Mouse (Mus musculus): Measurements from ENCODE around the gene Tbc1d4.

Tbc1d4 gene

DNA sequence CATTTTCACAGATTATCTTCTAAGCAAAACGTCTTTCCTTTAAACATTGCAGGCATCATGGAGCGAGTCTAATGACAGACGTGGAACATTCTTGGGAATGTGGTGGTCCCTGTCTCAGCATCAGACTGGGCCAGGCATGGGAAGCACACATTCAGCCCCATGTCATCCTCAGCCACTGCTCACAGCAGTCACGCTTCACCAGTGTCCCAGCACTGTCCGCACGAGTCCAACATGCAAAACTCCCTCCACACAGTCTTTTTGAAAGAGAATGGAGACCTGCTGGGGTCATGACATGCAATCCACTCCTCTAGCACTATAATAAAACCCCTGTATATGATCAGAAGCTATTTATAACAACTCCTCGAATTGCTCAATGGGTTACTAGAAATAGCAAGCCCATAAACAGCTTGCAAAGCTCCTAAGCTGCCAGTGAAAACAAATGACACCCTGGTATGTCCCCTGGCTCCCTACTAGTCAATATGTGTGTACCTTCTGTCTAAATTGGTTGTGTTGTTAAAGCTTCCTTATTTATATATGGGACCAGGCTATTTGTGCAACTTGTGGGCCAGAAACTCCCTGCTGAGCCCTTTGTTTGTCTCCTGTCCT lies 76.8 kb downstream of the Tbc1d4 start:
- no peak for DNase-seq (ENCODE audit: low spot score in 2 of 2)

DNA sequence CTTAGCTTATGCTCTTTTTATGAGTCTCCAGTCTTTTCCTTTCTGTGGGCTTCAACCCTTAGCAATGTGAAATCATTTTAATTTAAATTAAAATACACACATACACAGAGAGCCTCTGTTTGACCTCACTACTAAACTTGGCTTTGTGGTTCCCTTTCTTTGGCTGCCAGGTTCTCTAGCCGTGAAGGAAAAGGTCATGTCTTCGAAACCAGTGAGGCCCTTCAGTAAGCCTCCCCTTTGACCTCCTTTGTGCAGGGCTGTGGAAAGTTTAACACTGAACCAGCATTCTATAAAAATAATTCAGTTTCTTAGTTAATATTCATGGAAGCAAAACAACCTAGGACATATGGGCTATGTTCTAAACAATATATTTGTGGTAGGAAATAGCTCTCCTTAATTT lies 78.5 kb downstream of the Tbc1d4 start:
- DNase-seq (ENCODE audit: low spot score in 2 of 2), result no peak

DNA sequence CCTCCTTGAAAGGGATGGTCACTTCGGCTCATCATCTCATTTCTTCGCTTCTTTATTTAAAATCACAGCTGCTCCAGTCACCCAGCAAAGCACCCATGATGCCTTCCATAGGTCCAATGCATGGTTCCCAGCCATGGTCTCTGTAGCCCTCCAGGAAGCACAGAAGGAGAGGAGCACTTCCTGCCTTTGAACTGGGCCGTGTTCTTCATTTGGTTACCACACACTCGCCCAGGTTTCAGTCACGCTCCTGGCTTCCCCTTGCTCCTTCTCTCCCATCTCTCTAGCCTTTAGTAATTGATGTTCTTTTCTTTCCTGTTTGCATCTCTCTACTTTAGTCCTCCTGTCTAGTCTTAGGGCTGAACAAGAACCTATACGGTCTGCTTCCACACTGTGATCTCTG lies 79.8 kb downstream of the Tbc1d4 start:
- DNase-seq (ENCODE audit: low spot score in 2 of 2), result no peak

DNA sequence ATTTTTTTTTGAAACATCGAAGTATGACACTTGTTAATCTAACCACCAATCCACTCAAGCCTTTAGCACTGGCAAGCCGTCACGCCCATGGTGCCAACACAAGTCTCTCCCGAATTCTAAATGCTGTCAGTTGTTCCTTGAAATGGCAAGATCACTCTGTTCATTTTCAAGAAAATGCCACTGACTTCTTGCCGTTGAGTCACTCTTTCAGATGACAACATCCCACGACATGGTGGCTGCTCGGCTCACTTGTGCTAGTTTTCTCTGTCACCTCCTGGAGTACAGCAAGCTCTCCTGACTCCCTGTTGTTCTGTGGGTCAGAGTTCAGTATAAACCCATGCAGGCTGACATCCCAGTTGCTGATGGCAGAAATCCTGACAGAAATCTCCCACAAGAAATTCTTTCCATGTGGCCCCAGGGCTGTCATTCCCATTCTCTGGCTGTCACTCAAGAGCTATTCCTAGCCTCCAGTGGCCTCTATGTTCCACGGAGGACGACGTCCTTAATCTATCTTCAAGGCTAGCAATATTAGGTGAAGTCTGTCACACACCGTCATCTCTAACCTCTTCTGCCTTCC lies 81.5 kb downstream of the Tbc1d4 start:
- DNase-seq (ENCODE audit: low spot score in 2 of 2), result no peak

DNA sequence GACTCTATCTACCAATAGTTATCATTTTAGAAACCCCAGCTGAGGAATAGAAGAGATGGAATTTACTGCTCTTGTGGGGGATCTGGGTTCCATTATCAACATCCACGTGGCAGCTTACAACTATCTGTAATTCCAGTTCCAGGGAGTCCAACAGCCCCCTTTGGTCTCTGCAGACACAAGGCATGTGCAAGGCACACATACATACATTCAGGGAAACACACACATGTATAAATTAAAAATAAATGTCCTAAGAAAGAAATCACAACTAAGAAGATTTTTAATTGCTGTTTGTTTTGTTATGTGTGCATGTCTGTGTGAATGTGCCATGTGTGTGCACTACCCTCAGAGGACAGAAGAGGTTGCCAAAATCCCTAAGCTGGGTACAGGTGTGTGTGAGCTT lies 82.5 kb downstream of the Tbc1d4 start:
- no peak for DNase-seq (ENCODE audit: low spot score in 2 of 2)

DNA sequence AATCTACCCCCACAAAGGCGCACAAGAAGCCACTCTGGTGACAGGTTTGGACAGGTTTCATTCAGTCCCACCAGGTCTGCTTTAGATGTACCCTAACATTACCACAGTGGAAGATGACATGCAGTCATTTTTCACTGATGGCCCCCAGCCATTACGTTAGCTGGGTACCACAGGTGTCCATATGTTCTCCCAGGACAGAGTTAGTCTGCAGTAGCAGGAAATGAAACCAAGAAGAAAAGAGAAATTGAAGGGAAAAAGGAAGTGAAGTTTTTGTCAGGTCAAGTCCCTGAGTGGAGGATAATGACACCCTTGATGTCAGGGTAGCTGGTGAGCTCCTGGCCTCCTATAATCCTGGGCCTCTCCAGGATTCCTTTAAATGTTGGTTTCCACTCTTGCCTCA lies 89.0 kb downstream of the Tbc1d4 start:
- no peak for DNase-seq (ENCODE audit: low spot score in 2 of 2)

DNA sequence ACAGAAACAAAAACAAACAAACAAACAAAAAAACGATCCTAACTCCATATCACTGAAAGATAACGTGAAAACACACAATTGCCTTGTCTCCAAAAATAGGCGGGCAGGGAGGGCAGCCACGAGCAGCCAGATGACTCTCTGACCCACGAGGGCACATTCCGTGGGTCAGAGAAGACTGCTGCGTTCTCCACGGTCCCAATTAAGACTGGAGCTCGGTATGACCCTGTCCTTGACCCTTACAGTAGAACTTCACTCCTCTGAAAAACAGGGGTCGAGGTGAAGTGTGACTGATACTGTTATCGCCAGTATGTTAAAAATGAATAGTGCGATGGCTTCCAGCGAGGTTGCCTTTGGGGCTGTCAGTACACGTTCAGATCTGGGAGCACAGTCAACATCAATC lies 90.7 kb downstream of the Tbc1d4 start:
- no peak for DNase-seq (ENCODE audit: low spot score in 2 of 2)

DNA sequence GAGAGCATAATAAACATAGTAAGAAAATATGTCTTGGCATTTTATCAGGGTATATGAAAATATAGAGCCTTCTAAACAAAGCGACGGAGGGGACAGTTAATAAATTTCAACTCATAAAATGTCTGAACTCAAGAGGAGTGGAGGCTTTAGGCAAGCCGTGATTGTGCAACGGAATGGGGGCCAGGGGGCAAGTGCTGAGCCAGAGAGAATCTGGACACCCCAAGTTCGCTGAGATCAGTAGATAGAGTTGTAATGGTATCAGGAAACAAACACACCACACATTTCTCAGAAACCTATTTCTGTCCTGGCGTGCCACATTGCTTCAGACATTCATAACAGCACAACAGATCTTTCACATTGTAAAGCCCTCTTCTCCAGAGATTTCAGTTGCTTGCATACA lies 91.2 kb downstream of the Tbc1d4 start:
- no peak for DNase-seq (ENCODE audit: low spot score in 2 of 2)

DNA sequence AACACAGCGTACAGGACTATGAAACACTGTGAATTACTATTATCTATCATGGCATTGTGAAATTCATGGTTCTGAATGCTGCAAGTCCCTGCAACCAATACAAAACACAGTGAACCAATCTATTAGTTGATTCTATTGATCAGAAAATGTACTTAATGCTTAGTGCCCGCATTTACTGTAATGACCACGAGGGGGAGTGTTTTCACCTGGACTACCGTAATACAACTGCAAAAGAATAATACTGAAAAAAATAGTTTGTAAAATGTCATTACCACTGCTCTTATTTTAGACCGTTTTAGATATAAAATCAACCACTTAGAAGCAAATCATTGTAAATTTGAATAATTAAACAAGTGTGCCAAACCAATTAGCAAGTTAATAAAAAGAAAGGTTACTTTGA lies 91.7 kb downstream of the Tbc1d4 start:
- peak in 1 of 2 experiments; percentile 45 for DNase-seq (ENCODE audit: low spot score in 2 of 2)

DNA sequence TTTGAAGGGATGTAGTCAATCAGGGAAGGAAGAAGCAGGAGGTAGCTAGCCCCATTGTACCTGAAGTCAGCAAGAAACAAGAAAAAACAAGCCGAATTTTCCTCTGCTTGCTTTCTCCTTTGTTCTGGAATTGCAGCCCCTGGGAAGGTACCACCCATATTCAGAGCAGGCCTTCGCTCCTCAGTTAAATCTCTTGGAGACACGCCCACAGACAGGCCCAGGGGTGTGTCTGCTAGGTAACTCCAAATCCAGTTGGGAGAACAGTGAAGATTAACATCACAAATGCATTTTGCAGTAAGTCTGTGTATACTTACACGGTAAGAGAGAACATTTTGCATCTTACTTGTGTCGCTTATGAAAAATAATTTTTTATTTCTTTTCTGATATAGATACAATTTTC lies 92.1 kb downstream of the Tbc1d4 start:
- no peak for DNase-seq (ENCODE audit: low spot score in 2 of 2)

DNA sequence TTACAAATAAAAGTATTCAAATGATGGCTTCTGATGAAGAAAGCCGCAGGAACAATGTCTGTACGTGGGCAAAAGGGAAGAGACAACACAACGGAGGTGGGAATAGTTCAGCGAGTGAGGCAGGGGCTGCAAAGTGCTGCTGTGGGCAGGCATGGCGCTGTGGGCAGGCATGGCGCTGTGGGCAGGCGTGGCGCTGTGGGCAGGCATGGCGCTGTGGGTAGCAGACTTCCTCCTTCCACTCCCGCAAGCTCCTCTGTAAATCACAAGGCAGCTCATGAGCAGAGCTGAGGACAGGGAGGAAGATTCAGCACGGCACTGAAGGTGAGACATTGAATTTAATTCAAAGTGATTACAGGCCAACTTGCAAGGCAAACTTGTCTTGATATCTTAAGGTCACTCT lies 93.0 kb downstream of the Tbc1d4 start:
- no peak for DNase-seq (ENCODE audit: low spot score in 2 of 2)

DNA sequence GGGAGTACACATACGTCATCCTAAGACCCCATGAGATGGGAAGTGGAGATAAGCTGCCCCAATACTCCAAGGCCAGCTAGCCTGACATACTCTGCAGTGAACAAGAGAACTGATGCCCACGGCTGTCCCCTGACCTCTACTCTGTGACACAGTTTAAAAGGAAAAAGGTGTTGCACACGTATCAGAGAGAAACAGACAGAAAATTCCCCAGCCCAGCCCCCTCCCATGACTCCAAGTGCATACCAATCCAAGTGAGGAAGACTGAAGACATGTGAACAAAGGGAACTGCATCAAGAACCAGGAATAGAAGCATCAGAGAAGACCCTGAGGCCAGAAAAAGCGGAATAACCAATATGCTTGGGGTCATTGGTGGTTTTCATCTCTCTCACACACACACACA lies 93.7 kb downstream of the Tbc1d4 start:
- no peak for DNase-seq (ENCODE audit: low spot score in 2 of 2)

DNA sequence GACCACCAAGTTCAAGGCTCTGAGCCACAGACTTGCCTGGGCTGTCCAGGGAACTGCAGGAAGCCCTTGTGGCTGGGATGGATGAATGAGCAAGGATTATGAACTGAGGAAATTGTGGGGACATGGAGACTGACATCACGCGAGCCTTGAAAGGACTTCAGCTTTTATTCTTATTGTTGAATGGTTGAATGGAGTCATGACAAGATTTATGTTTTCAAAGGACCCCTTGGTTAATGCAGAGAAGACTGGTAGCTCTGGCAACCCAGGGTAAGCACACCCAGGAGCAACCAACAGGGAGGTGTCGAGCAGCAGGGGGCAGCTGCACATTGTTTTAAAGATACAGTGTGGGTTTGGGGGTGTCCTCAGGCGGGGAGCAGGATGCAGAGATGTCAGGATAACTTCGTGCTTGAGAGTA lies 94.4 kb downstream of the Tbc1d4 start:
- DNase-seq (ENCODE audit: low spot score in 2 of 2), result no peak

DNA sequence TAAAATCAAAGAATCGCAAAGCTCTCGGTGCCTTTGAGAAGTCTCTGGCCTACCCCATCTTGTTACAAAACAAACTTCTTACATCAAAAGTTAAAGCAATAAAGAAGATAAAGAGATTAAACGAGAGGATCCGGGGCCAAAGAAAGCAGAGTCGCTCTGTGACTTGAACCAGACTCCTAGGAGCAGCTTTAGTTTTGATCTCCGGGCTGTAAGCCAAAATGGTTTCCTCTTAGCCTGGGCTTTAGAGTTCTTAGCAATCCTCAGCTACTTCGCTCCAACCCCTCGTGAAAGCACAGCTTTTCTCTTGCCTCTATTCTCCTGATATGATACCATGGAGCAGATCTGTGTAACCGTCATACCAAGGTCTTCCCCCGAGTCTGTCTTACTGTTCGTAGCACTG lies 95.8 kb downstream of the Tbc1d4 start:
- DNase-seq (ENCODE audit: low spot score in 2 of 2), result no peak

DNA sequence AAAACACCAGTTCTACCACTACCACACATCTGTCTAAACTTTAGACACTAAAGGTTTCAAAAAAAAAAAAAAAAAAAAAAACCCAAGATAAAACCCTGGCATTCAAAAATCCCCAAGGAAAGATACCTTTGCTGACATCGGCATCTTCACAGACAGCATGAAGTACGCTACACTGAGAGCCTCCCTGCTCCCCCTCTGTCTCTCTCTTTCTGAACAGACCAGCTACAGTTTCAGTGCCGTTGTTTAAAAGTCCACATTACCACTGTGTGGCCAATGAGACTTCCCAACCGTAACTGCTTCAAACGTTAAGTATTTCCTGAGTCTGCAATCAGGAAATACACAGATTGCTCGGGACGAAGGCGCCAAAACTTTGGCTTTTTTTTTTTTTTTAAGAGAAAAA lies 97.6 kb downstream of the Tbc1d4 start:
- DNase-seq (ENCODE audit: low spot score in 2 of 2), result no peak

DNA sequence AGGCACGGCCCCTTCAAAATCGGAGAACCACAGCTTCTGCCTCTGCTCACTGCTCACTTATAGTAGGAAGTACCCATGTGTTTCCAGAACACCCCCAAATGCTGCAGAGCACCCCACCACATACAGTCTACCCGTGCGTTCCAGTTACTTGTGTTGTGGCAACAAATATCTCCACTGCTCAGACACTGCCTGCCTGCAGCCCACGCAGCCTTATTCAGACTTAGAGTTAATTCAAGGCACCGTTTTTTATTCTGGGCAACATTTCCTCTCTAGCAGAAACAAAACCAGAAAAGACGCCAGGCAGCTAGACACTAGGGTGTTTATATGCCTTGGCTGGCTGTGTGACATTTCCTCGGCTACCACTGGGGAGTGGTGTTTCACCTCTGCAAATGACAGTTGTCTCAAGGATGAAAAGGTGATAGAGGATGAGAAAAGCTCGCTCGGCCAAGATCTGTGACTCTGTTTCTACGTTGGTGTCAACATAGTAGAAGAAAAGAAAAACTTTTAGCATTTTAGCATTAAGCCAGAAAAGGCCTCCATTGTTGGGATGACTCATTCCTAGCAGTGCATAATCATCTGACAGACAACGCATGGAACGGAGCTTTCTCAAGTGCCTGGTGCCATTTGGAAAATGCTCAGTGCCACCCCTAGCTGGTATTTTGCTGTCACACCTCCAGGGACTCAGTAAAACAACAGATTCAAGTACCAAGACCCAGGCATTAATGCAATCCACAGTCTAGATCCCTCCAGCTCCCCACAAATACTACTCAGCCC lies 98.3 kb downstream of the Tbc1d4 start:
- peak; percentile 50 to 76 for DNase-seq (ENCODE audit: low spot score in 2 of 2)

DNA sequence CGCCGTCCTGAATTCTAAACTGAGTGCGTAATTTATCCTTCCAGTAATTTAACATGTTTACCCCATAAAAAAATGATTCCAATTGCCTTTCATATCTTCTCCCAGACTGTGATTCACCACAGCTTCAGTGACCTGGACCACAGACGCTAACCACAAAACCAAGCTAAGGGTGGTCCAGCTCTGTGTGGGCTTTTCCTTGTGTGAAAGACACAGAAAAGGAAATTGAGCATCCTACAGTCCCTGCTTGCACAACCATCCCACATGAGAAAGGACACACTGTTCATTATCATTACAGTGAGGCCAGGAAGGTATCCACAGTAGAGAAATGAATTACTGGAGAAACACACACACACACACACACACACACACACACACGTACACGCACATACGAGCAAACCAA lies 99.2 kb downstream of the Tbc1d4 start:
- no peak for DNase-seq (ENCODE audit: low spot score in 2 of 2)

DNA sequence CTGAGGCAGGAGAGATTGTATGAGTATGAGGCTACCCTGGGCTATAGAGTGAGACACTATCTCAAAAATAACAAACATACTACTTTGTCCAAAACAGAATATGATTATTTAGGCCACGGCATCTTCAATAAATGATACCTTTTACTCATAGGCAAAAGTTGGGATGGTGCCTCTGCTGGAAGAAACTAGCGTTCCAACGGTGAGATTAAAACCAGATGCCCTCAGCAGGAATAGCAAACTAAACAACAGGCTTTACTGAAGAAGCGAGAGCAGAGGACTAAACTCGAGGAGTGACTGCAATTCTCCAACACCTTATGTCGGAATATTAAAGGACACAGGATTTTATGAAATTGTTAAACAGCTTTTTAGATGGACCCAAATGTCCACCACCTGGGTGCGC lies 101.0 kb downstream of the Tbc1d4 start:
- DNase-seq (ENCODE audit: low spot score in 2 of 2), result no peak

DNA sequence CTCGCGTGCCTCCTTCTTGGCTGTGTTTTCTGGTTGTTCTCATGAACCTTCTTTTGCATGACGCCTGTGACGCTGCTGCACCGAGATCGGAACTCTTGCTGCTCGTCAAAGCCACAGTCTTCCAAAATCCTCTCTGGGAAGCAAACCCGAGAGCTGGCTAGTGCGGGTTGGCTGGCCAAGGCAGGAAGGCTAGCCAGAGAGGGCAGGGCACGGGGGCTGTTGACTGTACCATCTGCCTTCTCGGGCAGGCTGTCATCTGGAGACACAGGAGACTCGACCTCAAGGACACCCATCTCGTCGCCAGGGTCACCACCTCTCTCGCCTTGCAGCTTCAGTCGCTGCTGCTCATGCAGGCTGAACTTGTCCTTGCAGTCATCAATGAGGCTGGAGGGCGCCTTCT lies 101.8 kb downstream of the Tbc1d4 start:
- no peak for DNase-seq (ENCODE audit: low spot score in 2 of 2)

DNA sequence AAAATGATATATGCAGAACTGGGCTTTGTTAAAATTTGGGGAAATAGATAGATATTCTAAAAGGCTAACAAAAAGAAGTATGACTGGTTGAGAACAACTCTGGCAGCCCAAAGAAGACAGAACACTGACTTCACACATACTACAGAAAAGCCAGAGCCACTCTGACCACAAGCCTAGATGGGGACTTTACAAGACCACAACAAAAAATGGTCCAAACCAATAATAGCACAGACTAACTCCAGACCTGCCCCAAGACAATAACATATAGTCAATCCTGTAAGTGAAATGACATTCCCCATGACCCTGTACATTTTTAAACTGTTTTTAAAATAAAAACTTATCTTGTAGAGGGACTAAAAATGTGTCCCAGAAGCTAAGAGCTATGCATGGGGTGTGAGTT lies 103.2 kb downstream of the Tbc1d4 start:
- DNase-seq (ENCODE audit: low spot score in 2 of 2), result no peak

DNA sequence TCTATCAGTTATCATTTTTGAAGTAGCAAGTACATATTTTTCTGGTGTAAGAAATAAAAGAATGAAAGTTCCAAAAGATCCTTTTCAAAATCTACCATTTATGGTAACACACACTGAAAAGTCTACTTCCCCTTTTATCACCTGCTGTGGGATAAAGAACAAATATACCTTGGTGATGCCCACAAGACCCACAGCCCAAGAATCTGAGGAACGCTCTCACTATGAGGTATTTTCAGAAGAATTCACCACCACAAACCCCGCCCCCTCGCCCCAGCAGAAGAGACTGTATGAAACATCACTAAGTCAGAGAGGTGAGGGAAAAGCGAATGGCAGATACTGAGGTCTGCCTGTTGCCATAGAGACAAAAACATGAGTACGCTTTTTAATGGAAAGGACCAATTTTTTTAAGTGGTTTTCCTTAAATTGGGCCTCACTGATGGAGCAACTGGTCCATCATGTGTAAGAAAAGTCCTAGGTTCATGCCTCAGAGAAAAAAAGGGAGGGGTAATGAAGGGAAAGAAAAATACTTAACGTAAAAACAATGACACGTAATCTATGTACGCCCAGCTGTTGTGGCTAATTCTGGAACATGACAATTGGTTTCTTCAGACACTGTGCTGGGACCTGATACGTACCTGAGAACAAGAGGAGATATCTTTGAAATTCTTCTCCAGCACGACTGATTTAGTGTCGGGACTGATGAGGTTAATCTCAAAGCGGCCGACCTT lies 104.4 kb downstream of the Tbc1d4 start:
- DNase-seq (ENCODE audit: low spot score in 2 of 2), result no peak

DNA sequence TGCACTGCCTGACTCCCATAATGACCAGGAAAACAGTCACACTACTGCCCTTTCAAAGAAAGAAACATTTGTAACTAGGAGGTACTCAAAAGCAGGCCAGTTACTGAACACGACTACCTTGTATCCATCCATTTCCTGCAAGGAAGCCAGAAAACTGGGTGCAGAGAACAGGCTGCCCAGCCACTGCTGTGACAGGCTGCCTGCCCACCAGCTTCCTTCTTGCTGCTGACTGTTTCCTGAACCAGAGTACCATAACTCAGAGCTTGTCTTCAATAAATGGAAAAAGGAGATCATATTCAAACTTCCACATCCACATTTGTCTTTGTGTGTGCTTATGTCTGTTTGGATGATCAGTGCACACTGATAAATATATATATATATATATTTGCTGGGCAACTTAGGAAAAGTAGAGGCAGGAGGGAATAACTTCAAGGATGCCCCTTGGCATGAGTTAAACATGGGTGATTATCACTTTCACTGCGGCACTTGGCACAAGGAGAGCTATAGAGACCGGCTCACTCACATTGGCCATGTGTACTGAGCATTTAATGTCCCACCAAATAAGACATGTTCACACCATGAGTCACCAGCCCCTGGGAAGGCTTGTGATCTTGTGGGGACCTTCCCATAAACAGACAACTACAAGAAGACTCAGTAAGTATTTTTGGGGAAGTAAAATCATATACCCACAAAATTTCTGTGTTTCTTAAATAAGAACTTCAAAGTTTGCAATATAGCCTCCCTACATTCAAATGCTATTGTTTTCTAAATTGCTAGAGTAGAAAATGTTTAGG lies 105.6 kb downstream of the Tbc1d4 start:
- no peak for DNase-seq (ENCODE audit: low spot score in 2 of 2)
